Mouse (Mus musculus) c-Kit-positive CD71-positive TER-119-positive erythroid progenitor cells, embryonic 14.5 days (primary cell): ENCODE measurements around the gene Chaf1a.
A peak's percentile ranks its signal among the peaks of the same experiment; 100 is the strongest.
"Not testable (repeated sequence)": the region's sequence is repeated elsewhere in the genome, so short reads cannot be mapped to it uniquely, and the experiment has no call there.

Experiments used
- DNase-seq: peaks from one replicate; pipeline ENCODE4 v3.0.0-alpha.2; 2013; ENCODE audit warnings: low spot score

Gene Chaf1a

DNA sequence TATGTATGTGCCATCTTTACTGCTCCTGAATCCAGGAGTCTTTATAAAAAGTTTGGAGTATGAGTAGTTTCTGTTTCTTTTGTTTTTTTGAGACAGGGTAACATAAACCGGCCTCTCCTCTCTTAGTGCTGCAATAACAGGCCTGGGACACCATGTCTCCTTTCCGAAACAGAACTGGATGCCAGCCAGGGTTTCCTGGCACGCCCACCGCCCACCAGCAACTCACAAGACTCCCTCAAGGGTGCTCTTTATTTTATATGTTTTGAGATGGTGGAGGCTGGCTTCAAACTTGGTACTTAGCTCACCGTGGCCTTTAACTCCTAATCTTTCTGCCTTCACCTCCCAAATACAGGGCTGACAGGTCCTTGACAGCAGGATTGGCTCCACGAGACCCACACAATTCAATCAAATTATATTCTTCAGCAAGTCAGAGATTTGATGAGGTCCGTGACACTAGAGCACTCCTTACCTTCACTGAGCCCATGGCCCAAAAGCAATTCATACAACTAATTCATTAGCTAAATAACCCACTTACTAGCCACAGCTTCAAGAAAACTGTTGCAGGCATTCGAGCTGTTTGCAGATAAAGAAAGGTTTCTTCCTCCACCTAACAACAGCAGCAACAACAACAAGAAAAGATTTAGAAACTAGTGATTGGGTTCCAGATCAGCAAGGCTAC lies 1.5 kb upstream of the Chaf1a start:
- no peak for DNase-seq

DNA sequence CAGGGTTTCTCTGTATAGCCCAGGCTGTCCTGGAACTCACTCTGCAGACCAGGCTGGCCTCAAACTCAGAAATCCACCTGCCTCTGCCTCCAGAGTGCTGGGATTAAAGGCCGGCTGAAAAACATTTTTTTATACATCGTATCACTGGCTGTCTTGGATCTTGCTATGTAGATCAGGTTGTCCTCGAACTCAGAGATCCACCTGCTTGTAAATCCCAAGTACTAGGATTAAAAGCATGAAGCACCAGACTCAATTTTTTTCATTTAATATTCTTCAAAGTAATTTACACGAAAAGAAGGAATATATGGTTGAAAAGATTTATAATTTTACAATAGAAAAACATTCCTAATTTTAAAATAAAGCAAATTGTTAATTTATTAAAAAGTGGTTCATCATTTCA lies 894 bp upstream of the Chaf1a start:
- DNase-seq: no peak

DNA sequence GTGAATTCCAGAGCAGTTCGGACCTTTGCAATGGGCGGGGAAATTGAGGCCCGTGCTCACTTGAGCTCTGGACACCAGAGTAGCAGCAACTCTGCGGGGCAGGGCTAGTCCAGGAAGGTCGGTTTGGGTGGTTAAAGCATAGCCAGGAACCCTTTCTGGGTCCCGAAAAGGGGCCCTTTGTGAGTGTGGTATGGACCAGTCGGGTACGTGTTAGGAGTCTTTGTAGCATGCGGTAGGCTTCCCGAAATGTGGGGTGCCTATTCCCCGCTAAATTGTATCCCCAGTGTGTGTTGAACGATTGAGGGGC lies 571 bp downstream of the Chaf1a start:
- no peak for DNase-seq

DNA sequence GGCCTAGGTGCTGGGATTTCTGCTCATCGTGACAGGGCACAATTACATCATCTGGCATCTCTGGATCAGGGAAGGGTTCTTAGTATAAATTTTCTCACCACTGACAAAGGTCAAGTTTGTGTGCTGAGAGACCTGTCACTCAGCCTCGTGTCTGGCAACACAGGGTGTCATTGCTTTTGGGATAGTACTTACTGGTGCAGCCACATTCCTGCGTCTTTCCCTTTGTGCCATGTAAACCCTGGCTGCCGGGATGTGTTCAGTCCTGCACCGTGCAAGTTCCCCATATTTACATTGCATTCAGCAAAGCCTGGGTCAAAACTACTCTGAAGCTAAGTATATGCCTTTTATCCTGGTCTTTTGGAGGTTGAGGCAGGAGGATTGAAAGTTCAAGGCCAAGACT lies 11.1 kb downstream of the Chaf1a start:
- DNase-seq: no peak

DNA sequence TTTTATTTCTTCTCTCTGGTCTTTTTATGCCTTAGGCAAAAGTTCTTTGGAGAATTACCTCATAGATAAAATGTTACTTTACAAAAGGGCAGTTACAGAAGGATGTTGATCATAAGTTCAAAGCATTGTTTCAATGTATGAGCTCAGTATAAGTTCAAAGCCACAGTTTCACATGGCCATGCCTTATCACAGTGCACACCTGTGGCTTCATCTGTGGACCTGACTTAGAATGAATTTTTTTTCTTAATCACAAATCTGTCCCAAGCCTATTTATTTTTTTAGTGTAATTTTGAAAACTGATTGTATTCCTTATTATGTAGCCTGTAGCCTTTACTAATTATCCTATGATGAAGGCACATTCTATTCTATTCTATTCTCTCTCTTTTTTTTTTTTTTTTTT lies 14.7 kb downstream of the Chaf1a start:
- DNase-seq: no peak

DNA sequence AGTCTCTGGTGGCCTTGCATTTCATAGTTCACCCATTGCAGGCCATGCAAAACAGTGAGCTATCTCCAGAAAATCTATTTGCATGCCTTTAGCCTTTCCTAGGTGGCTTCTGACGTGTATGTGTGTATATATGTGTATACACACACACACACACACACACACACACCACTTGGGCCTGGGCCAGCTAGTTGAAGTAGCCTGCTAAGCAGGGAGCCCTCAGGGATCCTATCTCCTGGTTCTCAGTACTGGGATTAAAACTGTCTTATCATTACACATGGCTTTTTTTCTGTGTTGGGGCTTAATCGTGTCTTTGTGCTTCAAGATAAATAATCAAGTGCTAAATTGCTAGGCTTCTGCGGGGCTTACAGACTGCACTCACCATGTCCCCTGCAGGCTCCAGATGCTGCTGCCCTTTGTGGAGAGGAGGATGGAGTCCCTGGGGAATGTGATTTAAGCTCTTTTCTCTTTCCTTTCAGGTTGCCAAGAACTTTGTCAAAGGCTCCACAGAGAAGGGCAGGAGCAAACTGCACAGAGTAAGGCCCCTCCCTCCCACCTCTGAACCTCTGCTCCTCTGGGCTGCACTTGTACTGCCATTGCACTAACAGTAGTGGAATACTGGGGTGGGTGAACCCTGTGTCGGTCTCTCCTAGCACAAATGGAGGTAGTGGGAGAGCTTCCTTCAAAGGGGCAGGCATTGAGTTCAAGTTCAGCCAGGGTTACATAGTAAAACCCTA lies 15.9 kb downstream of the Chaf1a start:
- DNase-seq: no peak

DNA sequence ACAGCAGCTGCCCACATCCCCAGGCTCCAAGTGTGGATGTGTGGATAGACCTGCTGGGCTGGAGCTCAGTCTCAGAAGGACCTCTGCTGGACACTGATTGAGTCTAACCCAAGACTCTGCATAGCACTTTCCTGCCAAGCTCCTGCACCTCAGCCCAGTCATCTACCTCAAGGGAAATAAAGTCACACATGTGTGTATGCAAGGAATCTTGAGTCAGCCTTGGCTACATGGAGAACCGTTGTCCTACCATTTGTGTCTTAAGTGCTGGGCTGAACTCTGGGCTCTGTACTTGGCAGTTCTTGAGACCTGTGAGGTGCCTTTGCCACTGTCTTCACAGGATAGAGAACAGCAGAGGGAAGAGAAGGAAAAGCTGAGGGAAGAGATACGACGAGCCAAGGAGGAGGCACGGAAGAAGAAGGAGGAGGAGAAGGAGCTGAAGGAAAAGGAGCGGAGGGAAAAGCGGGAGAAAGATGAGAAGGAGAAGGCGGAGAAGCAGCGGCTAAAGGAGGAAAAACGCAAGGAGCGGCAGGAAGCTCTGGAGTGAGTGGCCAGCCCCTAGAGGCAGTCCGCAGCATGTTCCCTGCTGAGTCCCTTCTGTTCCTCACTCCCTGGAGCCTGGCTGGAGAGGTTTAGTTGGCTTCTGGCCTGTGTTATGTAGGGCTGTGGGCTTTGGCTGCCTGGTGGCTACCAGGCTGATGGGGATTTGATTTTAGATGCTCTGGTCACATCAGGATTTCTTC lies 17.3 kb downstream of the Chaf1a start:
- DNase-seq: no peak

DNA sequence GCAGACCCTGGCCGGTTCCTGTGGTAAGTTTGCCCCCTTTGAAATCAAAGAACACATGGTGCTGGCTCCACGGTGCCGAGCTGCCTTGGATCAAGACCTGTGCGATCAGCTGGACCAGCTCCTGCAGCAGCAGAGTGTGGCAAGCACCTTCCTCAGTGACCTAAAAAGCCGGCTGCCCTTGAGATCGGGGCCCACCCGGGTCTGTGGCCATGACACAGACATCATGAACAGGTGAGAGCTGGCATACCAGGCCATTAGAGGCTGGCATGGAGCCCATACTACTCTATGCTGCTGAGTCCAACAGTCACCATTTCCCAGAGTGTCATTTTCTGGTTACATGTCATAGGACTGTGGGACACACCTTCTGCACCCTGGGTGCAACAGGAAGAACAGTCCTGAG lies 21.8 kb downstream of the Chaf1a start:
- DNase-seq: no peak

DNA sequence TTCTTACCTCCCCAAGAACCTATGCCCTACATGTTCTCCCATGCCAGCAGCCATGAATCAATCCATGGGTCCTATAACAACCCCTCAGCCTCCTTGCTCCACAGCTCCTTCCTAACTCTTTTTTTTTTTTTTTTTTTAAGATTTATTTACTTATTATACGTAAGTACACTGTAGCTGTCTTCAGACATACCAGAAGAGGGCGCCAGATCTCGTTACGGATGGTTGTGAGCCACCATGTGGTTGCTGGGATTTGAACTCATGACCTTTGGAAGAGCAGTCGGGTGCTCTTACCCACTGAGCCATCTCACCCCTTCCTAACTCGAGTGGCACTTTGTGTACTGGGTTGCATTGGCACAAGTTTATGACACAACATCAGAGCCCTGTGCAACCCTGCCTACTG lies 25.5 kb downstream of the Chaf1a start:
- not testable (repeated sequence) for DNase-seq

DNA sequence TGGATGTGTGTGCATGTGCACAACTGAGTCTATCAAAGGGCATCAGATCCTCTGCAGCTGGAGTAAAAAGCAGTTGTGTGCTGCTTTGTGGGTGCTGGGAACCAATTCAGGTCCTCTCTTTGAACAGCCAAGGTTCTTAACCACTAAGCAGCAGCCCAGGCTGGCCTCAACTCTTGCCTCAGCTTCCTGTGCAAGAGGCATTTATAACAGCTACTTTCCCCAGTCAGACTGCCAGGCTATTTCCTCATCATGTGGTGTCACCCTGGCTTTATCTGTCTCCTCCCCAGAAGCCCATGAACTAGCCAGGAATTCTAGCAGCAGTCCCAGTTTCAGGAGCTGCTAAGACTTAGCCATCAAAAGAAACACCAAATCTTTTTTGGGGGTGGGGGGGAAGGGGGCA lies 26.2 kb downstream of the Chaf1a start:
- DNase-seq: no peak

DNA sequence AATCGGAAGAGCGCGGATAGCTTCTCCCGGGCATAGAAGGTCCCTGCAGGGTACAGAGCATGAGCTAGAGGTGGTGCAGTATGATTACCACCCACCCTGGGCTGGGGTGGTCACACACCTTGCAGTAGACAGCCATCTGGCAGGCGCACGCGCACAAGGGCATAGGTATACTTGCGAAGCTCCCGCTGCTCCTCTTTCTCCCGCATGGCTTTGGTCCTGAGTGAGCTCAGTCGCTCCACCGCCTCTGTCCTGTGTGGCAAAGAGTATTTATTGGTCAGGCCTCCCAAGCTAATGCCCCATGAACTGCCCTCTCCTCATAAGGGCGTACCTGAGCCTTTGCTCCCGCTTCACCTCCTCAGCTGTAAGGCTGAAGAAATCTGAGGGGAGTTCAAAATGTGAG lies 28.8 kb downstream of the Chaf1a start:
- DNase-seq: no peak

DNA sequence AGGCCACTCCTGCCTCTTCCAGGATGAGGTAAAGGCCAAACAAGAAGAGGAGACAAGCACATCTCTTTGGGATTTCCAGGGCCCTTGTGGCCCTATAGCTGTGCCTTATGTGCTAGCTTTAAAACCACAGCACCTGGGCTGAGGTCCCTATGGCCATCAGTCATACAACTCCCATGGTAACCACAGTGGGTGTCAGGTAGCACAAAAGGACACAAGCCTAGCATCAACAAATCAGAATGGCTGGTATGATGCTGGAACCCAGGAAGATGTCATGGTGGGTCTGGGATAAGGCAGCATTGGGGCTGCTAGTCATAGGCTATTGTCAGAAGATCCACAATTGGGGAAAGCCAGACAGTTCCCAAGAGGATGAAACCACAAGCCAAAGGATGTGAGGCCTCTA lies 30.9 kb downstream of the Chaf1a start:
- no peak for DNase-seq

DNA sequence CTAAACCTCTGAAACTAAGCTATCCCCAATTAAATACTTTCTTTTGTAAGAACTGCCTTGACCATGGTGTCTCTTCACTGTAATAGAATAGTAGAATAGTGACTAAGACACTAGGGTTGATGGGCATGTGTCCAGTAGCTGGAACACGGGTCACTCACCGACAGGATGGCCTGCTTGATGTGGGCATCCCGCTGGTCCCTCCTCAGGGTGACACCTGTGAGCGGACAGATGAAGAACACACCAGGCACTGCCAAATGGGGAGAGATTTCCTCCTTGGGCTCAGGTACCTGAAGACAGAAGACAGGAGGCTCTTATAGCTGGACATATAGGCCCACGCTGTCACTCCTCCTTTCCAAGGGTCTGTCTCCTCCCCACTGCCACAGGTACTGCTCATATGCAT lies 32.0 kb downstream of the Chaf1a start:
- DNase-seq: no peak

DNA sequence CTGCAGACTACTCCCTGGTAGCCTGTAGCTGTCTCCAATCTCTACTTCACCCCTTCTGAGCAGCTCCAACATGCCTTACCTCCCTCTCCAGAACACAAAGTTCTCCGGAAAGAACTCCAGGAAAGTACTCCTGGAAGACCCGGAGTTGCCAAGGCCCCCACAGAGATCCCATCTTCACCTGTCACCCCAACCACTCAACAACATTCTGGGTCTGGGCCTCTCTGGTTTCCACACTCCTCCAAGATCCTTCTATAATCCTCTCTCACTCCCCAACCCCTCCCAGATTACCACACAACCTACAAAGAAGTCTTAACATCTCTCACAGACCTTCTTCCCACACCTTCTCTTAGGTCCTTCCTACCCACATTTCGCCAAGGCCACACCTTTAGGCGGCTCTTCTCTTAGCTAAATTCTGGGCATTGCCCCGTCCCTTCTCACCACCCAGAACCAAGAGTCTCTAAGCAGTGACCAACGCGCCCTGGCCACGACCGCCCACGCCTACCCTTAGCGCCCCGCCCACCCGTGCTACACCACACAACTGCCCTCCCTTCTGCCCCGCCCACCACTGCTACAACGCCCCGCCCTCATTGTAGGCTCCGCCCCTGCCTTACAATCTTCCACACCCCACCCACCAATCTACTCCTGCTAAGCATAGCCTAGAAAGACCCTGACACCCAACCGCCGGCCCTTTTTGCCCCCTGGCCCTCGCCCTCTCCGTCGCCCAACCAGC lies 34.0 kb downstream of the Chaf1a start:
- DNase-seq: peak; percentile 86

DNA sequence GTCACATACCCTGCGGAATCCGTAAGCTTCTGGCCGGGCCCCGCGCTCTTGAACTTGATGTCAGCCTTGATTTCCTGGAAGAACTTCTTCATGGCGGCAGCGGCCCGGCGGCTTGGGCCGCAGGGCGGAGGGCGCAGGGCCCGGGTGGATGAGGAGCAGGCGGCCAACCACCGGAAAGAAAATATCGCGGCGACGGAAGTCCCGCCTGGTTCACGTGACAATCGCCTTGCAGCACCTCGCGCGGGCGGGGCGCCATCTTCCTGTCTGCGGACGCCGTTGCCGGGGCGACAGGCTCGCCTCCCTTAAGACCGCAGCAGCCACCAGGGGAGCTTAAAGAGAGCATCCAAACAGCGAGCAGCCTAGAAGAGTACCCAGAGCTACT lies 34.6 kb downstream of the Chaf1a start, which contains the start of gene Ubxn6:
TSS of gene Ubxn6 (minus strand) at position 202 of the 382 bp plus-strand sequence.
- peak; percentile 90 for DNase-seq

DNA sequence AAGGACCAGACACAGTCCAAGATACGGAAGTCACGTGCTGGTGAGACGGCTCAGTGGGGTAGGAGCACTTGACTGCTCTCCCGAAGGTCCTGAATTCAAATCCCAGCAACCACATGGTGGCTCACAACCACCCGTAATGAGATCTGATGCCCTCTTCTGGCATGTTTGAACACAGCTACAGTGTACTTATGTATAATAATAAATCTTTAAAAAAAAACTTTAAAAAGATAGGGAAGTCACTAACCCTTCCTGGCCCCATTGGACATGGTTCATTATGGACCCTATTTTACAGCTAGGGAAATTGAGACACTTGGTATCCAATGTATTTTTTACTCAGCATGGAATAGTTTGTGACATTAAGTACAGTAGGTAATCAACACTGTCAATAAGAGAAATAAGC lies 37.3 kb downstream of the Chaf1a start:
- no peak for DNase-seq

DNA sequence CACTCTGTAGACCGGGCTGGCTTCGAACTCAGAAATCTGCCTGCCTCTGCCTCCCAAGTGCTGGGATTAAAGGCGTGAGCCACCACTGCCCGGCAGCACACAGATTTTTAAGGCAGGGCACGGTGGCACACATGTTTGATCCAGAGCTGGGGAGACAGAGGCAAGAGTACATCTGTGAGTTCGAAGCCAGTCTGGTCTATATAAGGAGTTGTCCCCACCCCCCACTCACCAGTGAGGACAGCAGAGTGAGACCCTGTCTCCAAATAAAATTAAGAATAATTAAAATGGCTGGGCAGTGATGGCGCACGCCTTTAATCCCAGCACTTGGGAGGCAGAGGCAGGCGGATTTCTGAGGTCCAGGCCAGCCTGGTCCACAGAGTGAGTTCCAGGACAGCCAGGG lies 38.1 kb downstream of the Chaf1a start:
- not testable (repeated sequence) for DNase-seq

DNA sequence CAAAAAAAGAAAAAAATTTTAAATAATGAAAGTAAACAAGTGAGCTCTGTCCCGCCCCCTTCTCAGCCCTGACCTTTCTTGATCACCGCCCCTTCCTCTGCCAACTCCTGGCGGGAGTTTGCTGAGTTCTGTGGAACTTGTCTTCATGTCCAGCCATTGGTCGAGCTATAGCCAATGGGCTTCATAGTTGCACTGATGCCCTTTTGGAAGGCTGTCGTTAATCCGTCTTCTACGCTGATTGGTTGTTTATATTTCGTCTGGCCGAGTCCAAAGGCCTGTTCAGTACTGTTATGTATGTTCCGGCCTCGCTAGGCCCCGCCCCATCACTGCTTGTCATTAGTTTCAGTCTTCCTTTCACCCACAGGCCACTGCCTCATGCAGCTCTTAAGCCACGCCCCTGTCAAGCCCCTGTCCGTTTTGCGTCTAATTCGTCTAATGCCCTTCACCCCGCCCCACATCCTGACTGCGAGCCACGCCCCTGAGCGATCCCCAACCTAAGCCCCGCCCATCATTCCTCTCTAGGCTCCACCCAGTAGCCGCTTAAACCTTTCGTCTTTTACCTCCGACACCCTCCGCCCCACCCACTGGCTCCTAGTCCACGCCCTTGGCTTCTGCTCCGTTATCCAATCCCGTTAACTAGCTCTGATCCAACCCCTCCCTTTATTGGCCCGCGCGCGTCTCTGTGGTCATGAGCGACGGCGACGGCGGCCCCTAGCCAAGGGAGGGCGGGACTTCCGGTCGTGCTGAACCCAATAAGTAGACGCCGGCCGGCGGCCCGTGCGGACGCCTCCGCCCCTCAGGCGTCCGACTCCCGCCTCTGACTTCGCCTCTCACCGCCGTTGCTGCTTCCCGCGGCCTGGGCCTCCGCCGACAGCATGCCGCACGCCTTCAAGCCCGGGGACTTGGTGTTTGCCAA lies 38.9 kb downstream of the Chaf1a start, which contains the start of gene Hdgfl2:
TSS of gene Hdgfl2 (plus strand) at position 755 of the 916 bp plus-strand sequence.
- DNase-seq: peak; percentile 100

DNA sequence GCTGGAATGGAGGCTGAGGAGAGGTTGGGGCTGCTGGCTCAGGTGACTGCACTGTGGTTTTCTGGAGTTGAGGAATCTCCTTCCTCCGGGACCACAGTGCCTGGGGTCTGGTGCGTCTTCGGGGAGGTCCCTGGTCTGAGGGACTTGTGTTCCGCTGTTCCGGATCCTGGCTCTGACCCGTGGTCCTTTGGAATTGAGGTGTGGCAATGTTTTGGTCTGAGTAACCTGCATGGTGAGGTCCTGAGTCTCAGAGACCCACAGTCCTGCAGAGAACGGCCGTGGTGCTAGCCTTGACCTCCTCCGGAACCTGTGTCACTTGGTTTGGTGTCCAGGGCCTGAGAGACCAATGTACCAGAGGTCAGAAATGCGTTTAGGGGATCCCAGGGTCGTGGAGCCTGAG lies 39.7 kb downstream of the Chaf1a start:
- DNase-seq: no peak

DNA sequence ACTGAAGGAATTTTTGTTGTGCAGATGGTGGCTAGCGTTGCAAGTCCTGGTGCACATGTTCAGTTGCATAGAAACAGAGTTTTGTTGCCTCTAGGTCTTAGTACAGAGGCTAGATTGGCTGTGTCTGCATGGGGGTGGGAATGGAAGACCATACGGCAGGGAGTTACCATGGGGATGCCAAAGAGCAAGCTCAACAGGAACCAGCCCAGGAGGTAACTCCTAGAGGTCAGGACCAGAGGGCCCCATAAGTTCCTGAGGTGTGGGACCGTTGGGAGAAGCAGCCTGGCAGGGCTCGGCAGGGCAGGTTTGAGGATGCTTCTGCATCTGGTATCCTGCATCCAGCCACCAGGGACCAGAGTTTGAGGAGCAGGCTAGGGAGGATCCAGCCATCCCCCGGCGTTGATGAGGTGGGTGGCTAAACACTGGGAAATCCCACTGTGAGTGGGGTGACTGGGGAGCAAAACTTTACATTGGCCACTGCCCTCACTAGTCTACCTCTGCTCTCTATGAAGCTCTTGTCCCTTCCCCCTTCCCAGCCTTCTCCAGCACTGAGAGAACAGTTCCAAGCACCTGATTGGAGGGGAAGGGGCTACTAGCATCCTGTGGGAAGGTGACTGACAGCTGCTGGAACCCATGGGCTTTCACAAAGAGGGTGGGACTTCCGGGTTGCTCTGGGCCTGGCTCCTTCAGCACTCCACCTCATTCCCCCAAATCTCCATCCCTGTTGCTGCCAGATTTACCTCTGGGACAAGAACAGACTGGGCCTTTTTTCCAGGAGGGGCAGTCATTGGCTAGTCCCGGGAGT lies 40.7 kb downstream of the Chaf1a start:
- no peak for DNase-seq

DNA sequence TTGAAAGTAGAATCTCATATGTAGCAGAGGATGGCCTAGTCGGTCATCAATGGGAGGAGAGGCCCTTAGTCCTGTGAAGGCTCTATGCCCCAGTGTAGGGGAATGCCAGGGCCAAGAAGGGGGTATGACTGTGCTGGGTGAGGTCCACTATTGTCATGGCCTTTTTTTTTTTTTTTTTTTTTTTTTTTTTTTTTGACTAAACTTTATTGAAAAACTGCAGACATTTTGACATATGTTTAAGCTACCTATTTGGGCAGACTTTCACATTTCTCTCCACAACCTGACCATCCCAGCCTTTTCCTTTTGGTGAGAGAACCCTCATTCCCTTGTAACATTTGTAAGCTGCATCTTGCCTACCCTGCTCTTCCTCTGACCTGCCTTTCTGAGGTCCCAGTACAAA lies 52.1 kb downstream of the Chaf1a start:
- DNase-seq: no peak
